Mouse (Mus musculus) ES-E14 (cell line): ENCODE measurements around the gene Ccl1. TPM values are rescaled to one million over a fixed set of nuclear protein-coding genes. Genes with fewer than 3 reads are reported as not detected.

Experiments used
- DNase-seq: peaks from one replicate; pipeline ENCODE4 v3.0.0-alpha.2; 2013; ENCODE audit warnings: low read depth, low spot score
- H3K27ac ChIP-seq: 2 replicates; pipeline ENCODE4 v1.5.1; 2012; ENCODE audit warnings: low read depth, mild to moderate bottlenecking, low read length, moderate library complexity, mixed read lengths; ENCODE audit not compliant: poor library complexity, insufficient read depth, severe bottlenecking
- H3K36me3 ChIP-seq: 2 replicates; pipeline ENCODE4 v1.6.1; 2012; ENCODE audit warnings: mild to moderate bottlenecking, low read length, moderate library complexity, mixed read lengths; ENCODE audit not compliant: control insufficient read depth, poor library complexity, insufficient read depth, severe bottlenecking
- H3K4me1 ChIP-seq, 2 experiments: fragments of 150-350 bp in 1 of 2; sonication (generic) in 1 of 2; 2 replicates each; pipeline ENCODE4 v1.6.1; 2012; ENCODE audit warnings: low read length in 2 of 2, mild to moderate bottlenecking in 1 of 2, mixed read lengths in 1 of 2; ENCODE audit not compliant: control insufficient read depth in 2 of 2, insufficient read depth in 2 of 2, poor library complexity in 1 of 2
- H3K4me3 ChIP-seq, 2 experiments: fragments of 150-350 bp in 1 of 2; sonication (generic) in 1 of 2; 2 replicates each; pipeline ENCODE4 v1.5.1; 2012; ENCODE audit warnings: low read length in 2 of 2, low read depth in 1 of 2, mild to moderate bottlenecking in 1 of 2, mixed read lengths in 1 of 2; ENCODE audit not compliant: insufficient read depth in 1 of 2, poor library complexity in 1 of 2, severe bottlenecking in 1 of 2
- H3K9ac ChIP-seq: 2 replicates; pipeline ENCODE4 v1.6.1; 2012; ENCODE audit warnings: low read depth, mild to moderate bottlenecking, low read length, mixed read lengths; ENCODE audit not compliant: poor library complexity, insufficient read depth, severe bottlenecking
- H3K9me3 ChIP-seq: fragments of 150-350 bp; sonication (generic); 2 replicates; pipeline ENCODE4 v1.6.1; 2012; ENCODE audit warnings: low read depth, mild to moderate bottlenecking, low read length; ENCODE audit not compliant: control insufficient read depth, insufficient read depth
- CHD2 ChIP-seq: IDR thresholded peaks from 2 replicates; pipeline ENCODE4 v1.6.1; 2014; ENCODE audit warnings: mild to moderate bottlenecking, low read depth, low read length, inconsistent platforms
- HCFC1 ChIP-seq: IDR thresholded peaks from 2 replicates; pipeline ENCODE4 v1.6.1; 2012; ENCODE audit warnings: low read length, inconsistent platforms, borderline replicate concordance; ENCODE audit not compliant: insufficient read depth
- MAFK ChIP-seq: IDR thresholded peaks from 2 replicates; pipeline ENCODE4 v1.6.1; 2014; ENCODE audit warnings: mild to moderate bottlenecking, low read depth, low read length, inconsistent platforms; ENCODE audit not compliant: insufficient read depth
- ZC3H11A ChIP-seq: IDR thresholded peaks from 2 replicates; pipeline ENCODE4 v1.6.1; 2012; ENCODE audit warnings: low read depth, mild to moderate bottlenecking, inconsistent platforms, low read length, borderline replicate concordance
- ZNF384 ChIP-seq: IDR thresholded peaks from 2 replicates; pipeline ENCODE4 v1.6.1; 2012; ENCODE audit warnings: low read depth, low read length, inconsistent platforms
- in situ Hi-C, 2 experiments: fragments of 600-800 bp; cut with MboI; formaldehyde crosslinking; loops; one replicate each; pipeline ENCODE4 v1.15.1; 2025; ENCODE audit warnings: low sequenced_read_pairs in 2 of 2, inconsistent platforms in 1 of 2; ENCODE audit not compliant: unreplicated experiment in 2 of 2
- total RNA-seq: library from RNA; depleted of rRNA; stranded (reverse); fragments of 300-350 nt; gene quantifications from 2 replicates; pipeline ENCODE4 v1.2.3, GENCODE M21; 2012

Ccl1 gene
- total RNA-seq, 1 experiment, result 1.7 TPM

GRCm38 (mm10) chr11:82203706-82204105, 101.8 kb downstream of the Ccl1 start:
- Histone ChIP-seq H3K36me3 (no peaks in the 10 kb centered on the region), H3K4me3 (no peak overlapping the region), H3K9ac (no peak overlapping the region), H3K9me3 (no peaks in the 10 kb centered on the region), H3K27ac (no peak overlapping the region), H3K4me1 (no peaks in the 10 kb centered on the region)
- in situ Hi-C loops, result no loop called here
- no peak for TF ChIP-seq MAFK
- no peak for TF ChIP-seq ZC3H11A
- TF ChIP-seq CHD2, result no peak
- TF ChIP-seq ZNF384, result no peak
- no peak for TF ChIP-seq HCFC1
- DNase-seq, result no peak

- no peak overlapping the region for H3K9ac ChIP-seq
- no peak for DNase-seq
- in situ Hi-C loops, result loop anchor here in 1 of 2 experiments (25.0 kb wide), 1 partner anchor 210 kb away; no protein-coding TSS in a partner anchor
- no peaks in the 10 kb centered on the region for H3K4me1 ChIP-seq
- no peaks in the 10 kb centered on the region for H3K9me3 ChIP-seq
- no peak for TF ChIP-seq HCFC1
- no peak for TF ChIP-seq ZC3H11A
- no peak for TF ChIP-seq CHD2
- no peak for TF ChIP-seq ZNF384
- TF ChIP-seq MAFK, result no peak
- no peak overlapping the region for H3K27ac ChIP-seq
- H3K36me3 ChIP-seq, result no peaks in the 10 kb centered on the region
- H3K4me3 ChIP-seq, result no peak overlapping the region
Observed at GRCm38 (mm10) chr11:82197774-82198173, 107.7 kb downstream of the Ccl1 start.

- no peaks in the 10 kb centered on the region for H3K4me1 ChIP-seq
- in situ Hi-C loops, result loop anchor here in 1 of 2 experiments (25.0 kb wide), 1 partner anchor 208 kb away; no protein-coding TSS in a partner anchor
- H3K9me3 ChIP-seq, result no peaks in the 10 kb centered on the region
- no peaks in the 10 kb centered on the region for H3K36me3 ChIP-seq
- H3K4me3 ChIP-seq, result no peak overlapping the region
- H3K9ac ChIP-seq, result no peak overlapping the region
- TF ChIP-seq ZC3H11A (no peak), HCFC1 (no peak), ZNF384 (no peak), MAFK (no peak), CHD2 (no peak)
- DNase-seq, result no peak
- H3K27ac ChIP-seq, result no peak overlapping the region
Observed at GRCm38 (mm10) chr11:82194980-82195379, 110.5 kb downstream of the Ccl1 start.

- in situ Hi-C loops, result loop anchor here in 1 of 2 experiments (25.0 kb wide), 1 partner anchor 207 kb away; no protein-coding TSS in a partner anchor
- H3K27ac ChIP-seq, result no peak overlapping the region
- no peak for DNase-seq
- H3K9me3 ChIP-seq, result no peaks in the 10 kb centered on the region
- no peaks in the 10 kb centered on the region for H3K36me3 ChIP-seq
- no peak overlapping the region for H3K4me3 ChIP-seq
- no peaks in the 10 kb centered on the region for H3K4me1 ChIP-seq
- H3K9ac ChIP-seq, result no peak overlapping the region
- TF ChIP-seq ZNF384, result no peak
- TF ChIP-seq HCFC1, result no peak
- TF ChIP-seq MAFK, result no peak
- no peak for TF ChIP-seq ZC3H11A
- TF ChIP-seq CHD2, result no peak
Observed at GRCm38 (mm10) chr11:82193826-82194225, 111.7 kb downstream of the Ccl1 start.
